27 mouse cellular contexts compared by ENCODE assay signal in the genomic region with DNA sequence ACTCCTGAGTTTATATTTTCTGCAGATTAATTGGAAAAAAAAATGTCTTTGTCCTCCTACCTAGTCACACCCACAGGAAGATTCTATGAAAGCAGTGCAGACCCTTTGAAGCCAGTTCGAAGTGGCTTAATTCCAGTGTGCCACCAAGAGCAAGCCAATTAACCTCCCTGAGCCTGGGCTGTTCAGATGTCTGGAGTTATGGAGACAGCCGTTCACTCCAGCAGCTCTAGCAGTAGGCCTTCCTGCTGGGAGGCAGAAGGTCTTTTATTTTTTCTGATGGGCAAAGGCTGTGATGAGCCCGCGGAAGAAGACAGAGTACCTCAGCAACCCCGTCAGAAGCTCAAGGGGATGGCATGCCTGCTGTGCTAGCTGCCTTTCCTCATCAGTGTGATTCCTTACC.
A peak's percentile ranks its signal among the peaks of the same experiment; 100 is the strongest.
DNase-seq lines count a peak whose midpoint lies in the region; ATAC-seq and TF ChIP-seq lines count a peak whose summit lies in the region.
"Had no signal": no experiment of that assay in that cellular context is flagged by ENCODE, and none has a peak within 500 bp of the region (broad histone marks: within the 10 kb centered on the region; RNA-seq: fewer than 3 reads in every experiment).

No protein-coding gene starts in this region.

- H3K27ac ChIP-seq in forebrain, postnatal 0 days (ENCODE audit: low read depth, low read length): no peak overlapping the region
- H3K27ac ChIP-seq in forebrain, embryonic 14.5 days (ENCODE audit: low read depth, low read length): no peak overlapping the region
- H3K27ac ChIP-seq in midbrain, embryonic 13.5 days: peak overlapping the region; percentile 61
- H3K27ac ChIP-seq in midbrain, embryonic 16.5 days (ENCODE audit: low read length): no peak overlapping the region
- peak overlapping the region; percentile 22; the same call in 1 of the 2 replicates for H3K27ac ChIP-seq in hindbrain, embryonic 15.5 days (replicated peaks)
- H3K27ac ChIP-seq: forebrain, embryonic 12.5 days; gastrocnemius, adult 2 months; layer of hippocampus, adult 2 months; left cerebral cortex, adult 2 months; liver, embryonic 15.5 days had no signal

- H3K36me3 ChIP-seq in forebrain, postnatal 0 days (ENCODE audit: insufficient read depth): no peaks in the 10 kb centered on the region
- no peaks in the 10 kb centered on the region for H3K36me3 ChIP-seq in forebrain, embryonic 14.5 days (ENCODE audit: control insufficient read depth, insufficient read depth, low read length)
- no peaks in the 10 kb centered on the region for H3K36me3 ChIP-seq in midbrain, embryonic 13.5 days
- H3K36me3 ChIP-seq in midbrain, embryonic 16.5 days (ENCODE audit: control insufficient read depth, insufficient read depth, low read length): no peaks in the 10 kb centered on the region
- H3K36me3 ChIP-seq in hindbrain, embryonic 15.5 days: no peaks in the 10 kb centered on the region
- H3K36me3 ChIP-seq: forebrain, embryonic 12.5 days; liver, embryonic 15.5 days had no signal

- 32% methylated on average over 5 of the region's 5 CpGs for WGBS in forebrain, postnatal 0 days
- 36% methylated on average over 5 of the region's 5 CpGs for WGBS in forebrain, embryonic 14.5 days
- WGBS in midbrain, embryonic 13.5 days: 48% methylated on average over 5 of the region's 5 CpGs
- 41% methylated on average over 5 of the region's 5 CpGs for WGBS in midbrain, embryonic 16.5 days
- 38% methylated on average over 5 of the region's 5 CpGs for WGBS in hindbrain, embryonic 15.5 days

- ATAC-seq in forebrain, postnatal 0 days: 0 out of 2 replicates have a peak, but pooled peaks have one; percentile 8
- ATAC-seq in forebrain, embryonic 14.5 days: no peak
- no peak for ATAC-seq in midbrain, embryonic 13.5 days
- no peak for ATAC-seq in midbrain, embryonic 16.5 days
- ATAC-seq in hindbrain, embryonic 15.5 days (ENCODE audit: low FRiP score, low read depth): no peak
- ATAC-seq: Patski had no signal

- no peak overlapping the region for H3K9ac ChIP-seq in forebrain, postnatal 0 days
- no peak overlapping the region for H3K9ac ChIP-seq in forebrain, embryonic 14.5 days (ENCODE audit: low read length)
- no peak overlapping the region for H3K9ac ChIP-seq in midbrain, embryonic 13.5 days (replicated peaks)
- H3K9ac ChIP-seq in midbrain, embryonic 16.5 days (ENCODE audit: low read depth, low read length): no peak overlapping the region
- no peak overlapping the region for H3K9ac ChIP-seq in hindbrain, embryonic 15.5 days
- H3K9ac ChIP-seq: forebrain, embryonic 12.5 days; heart, embryonic 12.5 days; liver, embryonic 15.5 days; lung, embryonic 14.5 days had no signal

- no peak for DNase-seq in forebrain, postnatal 0 days
- DNase-seq in forebrain, embryonic 14.5 days (ENCODE audit: low spot score): no peak
- peak; percentile 47 for DNase-seq in retina, embryonic 14.5 days (ENCODE audit: low spot score)
- no peak for DNase-seq in heart, adult 9 months (ENCODE audit: low spot score in 2 of 2)
- DNase-seq in right cerebral cortex, adult 18-20 months: no peak
- DNase-seq: adrenal gland, postnatal 10 days; cerebellum, adult 11-12 months; gastrocnemius, adult 2 months; gastrocnemius, postnatal 36 days; heart, adult 18-20 months; heart, postnatal 4 days; kidney, postnatal 36 days; liver; lung, embryonic 14.5 days; lung, postnatal 14 days; spleen, adult 18-20 months; thymus, postnatal 14 days had no signal

- H3K4me1 ChIP-seq in forebrain, postnatal 0 days (ENCODE audit: insufficient read depth): no peaks in the 10 kb centered on the region
- H3K4me1 ChIP-seq in forebrain, embryonic 14.5 days (ENCODE audit: control insufficient read depth, insufficient read depth, low read length): 0 out of 2 replicates have a peak, but pooled peaks cover 3% of the 10 kb centered on the region
- peaks cover 35% of the 10 kb centered on the region for H3K4me1 ChIP-seq in midbrain, embryonic 13.5 days (replicated peaks)
- peaks cover 8% of the 10 kb centered on the region; the same call in 1 of the 2 replicates for H3K4me1 ChIP-seq in midbrain, embryonic 16.5 days (ENCODE audit: control insufficient read depth, insufficient read depth, low read length)
- peaks cover 26% of the 10 kb centered on the region for H3K4me1 ChIP-seq in hindbrain, embryonic 15.5 days (replicated peaks)
- H3K4me1 ChIP-seq: liver, embryonic 15.5 days had no signal

- H3K4me3 ChIP-seq in forebrain, postnatal 0 days (ENCODE audit: low read depth, low read length): no peak overlapping the region
- H3K4me3 ChIP-seq in forebrain, embryonic 14.5 days (ENCODE audit: low read depth, low read length): no peak overlapping the region
- no peak overlapping the region for H3K4me3 ChIP-seq in midbrain, embryonic 13.5 days (replicated peaks)
- H3K4me3 ChIP-seq in midbrain, embryonic 16.5 days (ENCODE audit: low read depth, low read length): no peak overlapping the region
- no peak overlapping the region for H3K4me3 ChIP-seq in hindbrain, embryonic 15.5 days
- H3K4me3 ChIP-seq: erythroblast, embryonic 14.5 days; forebrain, embryonic 12.5 days; gastrocnemius, adult 2 months; heart, embryonic 12.5 days; layer of hippocampus, adult 2 months; left cerebral cortex, adult 2 months; liver, embryonic 15.5 days had no signal

- no peak for TF ChIP-seq CTCF in forebrain, postnatal 0 days (IDR thresholded peaks at IDR 0.05; ENCODE audit: low read depth)

- no peaks in the 10 kb centered on the region for H3K9me3 ChIP-seq in forebrain, postnatal 0 days (ENCODE audit: low read length)
- no peaks in the 10 kb centered on the region for H3K9me3 ChIP-seq in forebrain, embryonic 14.5 days (replicated peaks; ENCODE audit: control insufficient read depth, low read length)
- no peaks in the 10 kb centered on the region for H3K9me3 ChIP-seq in midbrain, embryonic 13.5 days
- no peaks in the 10 kb centered on the region for H3K9me3 ChIP-seq in midbrain, embryonic 16.5 days (replicated peaks; ENCODE audit: control insufficient read depth, low read length, poor library complexity, severe bottlenecking)
- H3K9me3 ChIP-seq in hindbrain, embryonic 15.5 days: no peaks in the 10 kb centered on the region
- H3K9me3 ChIP-seq: forebrain, embryonic 12.5 days; heart, embryonic 12.5 days; liver, embryonic 15.5 days had no signal

- no peaks in the 10 kb centered on the region for H3K27me3 ChIP-seq in forebrain, postnatal 0 days (ENCODE audit: insufficient read depth, low read length)
- H3K27me3 ChIP-seq in forebrain, embryonic 14.5 days (replicated peaks; ENCODE audit: control insufficient read depth, insufficient read depth, low read length): no peaks in the 10 kb centered on the region
- no peaks in the 10 kb centered on the region for H3K27me3 ChIP-seq in midbrain, embryonic 13.5 days
- H3K27me3 ChIP-seq in midbrain, embryonic 16.5 days (ENCODE audit: control insufficient read depth, insufficient read depth, low read depth, low read length): no peaks in the 10 kb centered on the region
- no peaks in the 10 kb centered on the region for H3K27me3 ChIP-seq in hindbrain, embryonic 15.5 days
- H3K27me3 ChIP-seq: Patski had no signal

- no peak overlapping the region for H3K4me2 ChIP-seq in forebrain, postnatal 0 days (ENCODE audit: low read depth)
- H3K4me2 ChIP-seq in forebrain, embryonic 14.5 days (ENCODE audit: low read length): no peak overlapping the region
- H3K4me2 ChIP-seq in midbrain, embryonic 13.5 days (replicated peaks): no peak overlapping the region
- H3K4me2 ChIP-seq in midbrain, embryonic 16.5 days (ENCODE audit: low read length): no peak overlapping the region
- H3K4me2 ChIP-seq in hindbrain, embryonic 15.5 days: no peak overlapping the region
- H3K4me2 ChIP-seq: forebrain, embryonic 12.5 days; heart, embryonic 12.5 days; liver, embryonic 15.5 days; lung, embryonic 14.5 days had no signal

Comparison
In these comparisons a context has a peak if more than half of its experiments do, and no peak if none do; other contexts are left out.
1. H3K27ac ChIP-seq: peak in midbrain, embryonic 13.5 days (single experiment) and hindbrain, embryonic 15.5 days (single experiment); none in forebrain, postnatal 0 days (single experiment), forebrain, embryonic 14.5 days (single experiment) and midbrain, embryonic 16.5 days (single experiment).